Mouse (Mus musculus) G1E (cell line): ENCODE results near the gene Tmem132c. TPM values are rescaled to one million over a fixed set of nuclear protein-coding genes. Genes with fewer than 3 reads are reported as not detected.

Experiments
- ATAC-seq: 2 replicates; pipeline ENCODE4 v1.8.0; 2016; ENCODE audit warnings: mild to moderate bottlenecking; ENCODE audit not compliant: insufficient number of reproducible peaks, poor library complexity, low FRiP score, severe bottlenecking; ENCODE audit errors: extremely low read depth
- DNase-seq: peaks from one replicate; pipeline ENCODE4 v3.0.0; 2012; ENCODE audit warnings: low spot score
- H3K27me3 ChIP-seq: 2 replicates; pipeline ENCODE4 v1.6.1; 2012; ENCODE audit warnings: mild to moderate bottlenecking, low read length, inconsistent platforms; ENCODE audit not compliant: insufficient read depth
- H3K36me3 ChIP-seq: replicated peaks from 2 replicates; pipeline ENCODE3; 2012; ENCODE audit warnings: mild to moderate bottlenecking, inconsistent platforms
- H3K4me1 ChIP-seq: 2 replicates; pipeline ENCODE4 v1.6.1; 2012; ENCODE audit warnings: low read depth, low read length, inconsistent platforms, mixed read lengths; ENCODE audit not compliant: insufficient read depth
- H3K4me3 ChIP-seq: 2 replicates; pipeline ENCODE4 v1.5.1; 2012; ENCODE audit warnings: low read depth, mild to moderate bottlenecking, inconsistent platforms, low read length, moderate library complexity, mixed read lengths
- H3K9me3 ChIP-seq: replicated peaks from 2 replicates; pipeline ENCODE4 v1.6.1; 2012; ENCODE audit warnings: inconsistent platforms
- CTCF ChIP-seq: IDR thresholded peaks from 2 replicates; pipeline ENCODE4 v1.5.1; 2012; ENCODE audit warnings: low read depth, low read length, inconsistent platforms, mixed read lengths
- GATA1 ChIP-seq: IDR thresholded peaks from 2 replicates; pipeline ENCODE4 v1.6.1; 2012; ENCODE audit warnings: borderline replicate concordance, low read length, inconsistent platforms, mixed read lengths
- GATA2 ChIP-seq: IDR thresholded peaks from 2 replicates; pipeline ENCODE4 v1.6.1; 2012; ENCODE audit warnings: low read depth, low read length, inconsistent platforms, borderline replicate concordance
- POLR2AphosphoS5 ChIP-seq: IDR thresholded peaks from 2 replicates; pipeline ENCODE4 v1.6.1; 2012; ENCODE audit warnings: low read depth, low read length, inconsistent platforms; ENCODE audit not compliant: insufficient replicate concordance
- TAL1 ChIP-seq: conservative IDR thresholded peaks from 2 replicates; pipeline ENCODE4 v1.6.1; 2012; ENCODE audit warnings: low read depth, low read length, inconsistent platforms, mixed read lengths
- polyA plus RNA-seq: library from polyadenylated mRNA; stranded (reverse); fragments of >175 nt; gene quantifications from 2 replicates; pipeline ENCODE4 v1.2.3, GENCODE M21; 2012
- total RNA-seq, 2 experiments: library from RNA; stranded (forward) in 1 of 2; stranded (reverse) in 1 of 2; fragments of 200-1000 nt in 1 of 2; fragments of >200 nt in 1 of 2; fragmentation: Nextera tagmentation in 1 of 2; gene quantifications; 2 replicates each; pipeline ENCODE4 v1.2.3; 2014 to 2017

The Tmem132c gene
- total and polyA plus RNA-seq, 3 experiments = not detected

DNA sequence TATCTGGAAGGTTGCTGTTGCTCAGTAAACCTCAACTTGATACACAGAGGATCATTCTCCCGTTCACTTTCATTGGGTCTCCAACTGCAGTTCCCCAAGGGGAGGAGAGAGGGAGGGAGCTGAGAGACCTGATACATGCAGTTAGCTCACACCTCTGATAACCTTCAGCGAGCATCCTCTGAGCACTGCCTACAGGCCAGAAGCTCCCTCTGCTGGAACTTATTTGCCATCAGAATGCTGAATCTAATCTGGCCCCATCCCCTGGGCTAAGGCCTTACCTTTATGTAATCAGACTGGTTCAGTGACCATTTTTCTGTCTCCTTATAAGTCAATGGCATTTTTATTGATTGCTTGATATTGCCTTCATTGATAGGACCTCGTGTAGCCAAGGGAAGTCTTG lies 29.5 kb downstream of the Tmem132c start:
- H3K4me1 ChIP-seq = no peaks in the 10 kb centered on the region
- TF ChIP-seq POLR2AphosphoS5 = no peak
- TF ChIP-seq GATA2 = no peak
- TF ChIP-seq GATA1 = no peak
- no peak for TF ChIP-seq TAL1
- TF ChIP-seq CTCF = no peak
- DNase-seq (no peak), ATAC-seq (no peak)
- H3K27me3 ChIP-seq = no peaks in the 10 kb centered on the region
- H3K36me3 ChIP-seq = no peaks in the 10 kb centered on the region
- H3K9me3 ChIP-seq = peaks cover 30% of the 10 kb centered on the region
- no peak overlapping the region for H3K4me3 ChIP-seq

GRCm38 (mm10) chr5:127279462-127279861 lies 37.9 kb downstream of the Tmem132c start:
- H3K4me1 ChIP-seq = no peaks in the 10 kb centered on the region
- DNase-seq = no peak
- no peak for ATAC-seq
- peaks cover 46% of the 10 kb centered on the region for H3K9me3 ChIP-seq
- H3K4me3 ChIP-seq = no peak overlapping the region
- no peaks in the 10 kb centered on the region for H3K27me3 ChIP-seq
- no peaks in the 10 kb centered on the region for H3K36me3 ChIP-seq
- TF ChIP-seq TAL1 = no peak
- TF ChIP-seq CTCF = no peak
- no peak for TF ChIP-seq GATA1
- TF ChIP-seq GATA2 = no peak
- no peak for TF ChIP-seq POLR2AphosphoS5

DNA sequence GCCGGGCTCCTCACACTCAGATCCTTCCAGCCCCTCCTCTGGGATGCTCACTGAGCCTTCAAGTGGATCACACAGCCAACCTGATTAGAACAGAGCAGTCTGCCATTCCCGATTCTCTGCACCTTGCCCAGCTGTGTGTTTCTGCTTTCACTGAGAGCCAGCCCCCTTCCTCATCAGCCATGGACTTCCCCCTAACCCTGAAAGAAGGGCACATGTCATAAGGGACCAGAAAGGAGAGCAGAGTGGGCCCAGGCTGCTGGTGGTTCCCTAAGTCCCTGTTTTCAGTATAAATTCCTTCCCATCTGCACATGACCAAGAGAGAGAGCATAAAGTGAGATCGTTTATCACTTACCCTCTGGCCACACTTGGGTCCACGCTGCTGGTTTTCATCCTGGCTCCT lies 39.6 kb downstream of the Tmem132c start:
- TF ChIP-seq GATA2 (no peak), GATA1 (no peak), TAL1 (no peak), CTCF (no peak), POLR2AphosphoS5 (no peak)
- DNase-seq (no peak), ATAC-seq (no peak)
- Histone ChIP-seq H3K36me3 (no peaks in the 10 kb centered on the region), H3K4me3 (no peak overlapping the region), H3K27me3 (no peaks in the 10 kb centered on the region), H3K9me3 (peaks cover 52% of the 10 kb centered on the region), H3K4me1 (no peaks in the 10 kb centered on the region)

DNA sequence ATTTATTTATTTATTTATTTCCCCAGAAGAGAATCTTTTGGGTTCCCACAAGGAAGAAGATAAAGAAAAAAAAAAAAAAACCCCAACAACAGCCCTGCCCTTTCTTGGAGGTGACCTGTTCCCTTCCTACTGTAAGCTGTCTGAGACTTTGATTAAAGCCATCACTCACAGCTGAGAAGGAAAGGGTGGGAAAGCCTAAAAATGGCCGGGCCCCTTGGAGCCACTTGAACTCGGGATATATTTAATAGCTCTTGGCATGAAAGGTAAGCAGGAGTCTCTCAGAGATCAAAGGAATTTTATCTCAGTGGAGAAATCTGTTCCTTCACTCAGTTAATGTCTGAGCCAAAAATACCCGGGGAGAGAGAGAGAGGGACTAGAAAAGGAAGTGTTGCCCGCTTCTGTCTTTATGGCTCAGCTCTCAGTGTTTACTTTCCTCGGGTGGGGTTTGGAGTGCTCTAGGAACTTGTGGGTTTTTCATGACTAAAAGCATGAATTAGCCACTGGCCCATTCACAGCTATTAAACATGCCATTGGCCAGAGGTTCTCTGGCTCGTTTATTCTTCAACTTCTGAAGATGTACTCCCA lies 41.0 kb downstream of the Tmem132c start:
- no peaks in the 10 kb centered on the region for H3K27me3 ChIP-seq
- ATAC-seq (no peak), DNase-seq (no peak)
- no peak overlapping the region for H3K4me3 ChIP-seq
- peaks cover 56% of the 10 kb centered on the region for H3K9me3 ChIP-seq
- TF ChIP-seq TAL1 (no peak), GATA2 (no peak), GATA1 (no peak), CTCF (no peak), POLR2AphosphoS5 (no peak)
- no peaks in the 10 kb centered on the region for H3K36me3 ChIP-seq
- no peaks in the 10 kb centered on the region for H3K4me1 ChIP-seq

DNA sequence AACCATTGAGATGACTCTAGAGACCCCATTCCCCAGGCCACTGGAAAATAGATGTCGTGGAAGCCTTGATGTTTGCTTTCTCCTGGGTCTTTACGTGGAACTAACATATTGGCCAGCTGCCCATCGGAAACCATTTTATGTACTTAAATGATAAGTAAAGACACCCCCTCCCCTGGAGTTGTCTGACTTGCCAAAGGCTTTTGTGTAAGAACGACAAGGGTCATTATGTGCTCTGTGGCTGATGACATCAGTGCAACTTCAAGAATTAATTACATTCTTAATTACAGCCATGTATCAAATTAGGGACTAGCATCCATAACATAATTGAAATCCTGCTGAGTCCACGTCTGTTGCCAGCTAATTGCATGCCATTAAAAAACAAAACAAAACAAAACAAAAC lies 45.3 kb downstream of the Tmem132c start:
- Histone ChIP-seq H3K36me3 (no peaks in the 10 kb centered on the region), H3K9me3 (peaks cover 49% of the 10 kb centered on the region), H3K27me3 (no peaks in the 10 kb centered on the region), H3K4me3 (no peak overlapping the region), H3K4me1 (no peaks in the 10 kb centered on the region)
- ATAC-seq = no peak
- TF ChIP-seq CTCF (no peak), POLR2AphosphoS5 (no peak), GATA2 (no peak), GATA1 (no peak), TAL1 (no peak)
- DNase-seq = no peak

GRCm38 (mm10) chr5:127289659-127290058 lies 48.1 kb downstream of the Tmem132c start:
- ATAC-seq (peak; percentile 4; the same call in 1 of the 2 replicates), DNase-seq (no peak)
- Histone ChIP-seq H3K4me1 (no peaks in the 10 kb centered on the region), H3K4me3 (no peak overlapping the region), H3K27me3 (no peaks in the 10 kb centered on the region), H3K36me3 (no peaks in the 10 kb centered on the region), H3K9me3 (peaks cover 41% of the 10 kb centered on the region)
- no peak for TF ChIP-seq POLR2AphosphoS5
- no peak for TF ChIP-seq GATA1
- TF ChIP-seq CTCF = no peak
- TF ChIP-seq GATA2 = no peak
- no peak for TF ChIP-seq TAL1

DNA sequence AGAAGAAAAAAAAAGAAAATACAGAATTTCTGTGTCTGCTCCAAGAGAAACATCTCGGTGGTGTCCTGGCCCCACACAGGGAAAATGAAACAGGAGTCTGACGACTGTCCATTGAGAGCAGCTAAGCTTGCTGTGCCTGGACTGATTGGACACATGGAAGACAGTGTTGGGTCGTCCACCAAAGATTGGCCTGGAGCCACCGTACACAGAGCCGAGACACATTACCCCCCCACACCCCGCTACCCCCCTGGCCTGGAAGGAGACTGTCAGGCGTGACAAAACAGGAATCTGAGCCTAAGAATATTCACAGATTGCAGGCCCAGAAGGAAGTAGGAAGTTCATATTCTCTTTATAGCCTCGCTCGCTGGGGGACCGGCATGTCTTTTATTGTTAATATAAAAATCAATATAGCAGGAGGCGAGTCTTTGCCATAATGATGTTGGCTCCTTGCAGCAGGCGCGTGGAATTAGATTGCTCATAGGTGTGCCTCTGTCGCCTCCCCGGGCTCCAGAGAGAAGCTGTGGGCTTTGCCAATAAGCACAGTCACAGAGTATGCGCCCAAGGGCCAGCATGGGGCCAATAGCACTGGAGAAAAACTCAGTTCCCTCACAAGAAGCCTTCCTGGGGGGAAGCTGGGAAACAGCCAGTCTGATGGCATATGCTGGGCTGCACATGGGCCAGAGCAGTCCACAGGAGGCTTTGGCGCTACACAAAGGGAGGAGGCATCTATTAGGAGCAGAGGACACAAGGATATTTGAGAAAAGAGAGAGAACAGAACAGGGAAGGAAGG lies 49.0 kb downstream of the Tmem132c start:
- no peaks in the 10 kb centered on the region for H3K36me3 ChIP-seq
- no peak for ATAC-seq
- H3K9me3 ChIP-seq = peaks cover 47% of the 10 kb centered on the region
- TF ChIP-seq TAL1 (no peak), GATA1 (no peak), GATA2 (no peak), CTCF (no peak), POLR2AphosphoS5 (no peak)
- H3K4me1 ChIP-seq = no peaks in the 10 kb centered on the region
- H3K4me3 ChIP-seq = no peak overlapping the region
- no peaks in the 10 kb centered on the region for H3K27me3 ChIP-seq
- DNase-seq = no peak
